Mouse (Mus musculus): ENCODE data around the gene Slamf1.

The Slamf1 gene

DNA sequence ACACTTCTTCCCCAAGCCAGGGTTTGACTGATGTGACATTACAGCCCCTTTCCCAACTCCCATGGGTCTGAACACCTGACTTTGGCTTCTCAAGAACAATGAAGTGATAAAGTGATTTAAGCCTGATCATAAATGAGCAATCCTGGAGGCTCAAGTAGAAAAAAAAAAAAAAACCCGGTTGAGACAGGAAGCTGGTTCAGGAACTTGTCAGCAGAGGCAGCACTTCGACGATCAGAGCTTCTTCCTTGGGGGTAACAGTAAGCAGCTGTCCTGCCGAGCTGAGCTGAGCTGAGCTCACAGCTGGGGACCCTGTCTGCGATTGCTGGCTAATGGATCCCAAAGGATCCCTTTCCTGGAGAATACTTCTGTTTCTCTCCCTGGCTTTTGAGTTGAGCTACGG lies at the start of gene Slamf1:
Gene Slamf1 (plus strand): TSS at position 230 of the 400 bp plus-strand sequence.
- DNase-seq = no peak

DNA sequence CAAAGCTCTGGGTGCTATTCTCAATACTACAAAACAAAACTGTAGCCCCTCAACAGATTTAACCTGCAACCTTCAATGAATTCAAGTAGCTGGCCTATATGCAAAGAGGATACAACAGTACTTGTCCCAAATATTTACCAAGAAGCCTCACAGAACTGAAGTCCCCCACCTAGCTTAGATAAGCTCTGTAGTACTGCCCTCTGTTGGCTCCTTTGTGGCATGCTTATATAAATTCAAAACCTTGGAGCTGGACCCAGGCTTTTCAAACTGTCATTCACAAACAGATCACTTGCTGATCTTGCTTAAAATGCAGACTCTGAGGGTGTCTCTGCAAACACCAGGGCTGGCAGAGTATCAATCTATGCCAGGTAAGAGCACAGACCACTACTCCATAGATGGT lies 35.7 kb upstream of the Slamf1 start:
- no peak for DNase-seq

DNA sequence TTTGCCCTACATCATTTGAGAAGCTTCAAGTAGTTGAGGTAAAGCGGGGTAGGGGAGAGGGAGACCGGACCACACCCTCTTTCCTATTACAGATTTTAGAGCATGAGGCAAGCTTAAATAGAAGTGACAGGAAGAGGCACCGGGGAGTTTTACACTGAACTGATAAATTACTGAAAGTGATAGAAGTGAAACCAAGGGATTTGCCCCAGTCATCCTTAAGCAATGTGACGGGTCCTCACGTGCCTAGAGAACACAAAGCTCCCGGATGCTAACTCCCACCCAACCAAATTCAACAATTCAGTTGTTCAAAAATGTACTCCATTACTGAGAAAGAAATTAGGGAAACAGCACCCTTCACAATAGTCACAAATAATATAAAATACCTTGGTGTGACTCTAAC lies 32.0 kb upstream of the Slamf1 start:
- no peak for DNase-seq

DNA sequence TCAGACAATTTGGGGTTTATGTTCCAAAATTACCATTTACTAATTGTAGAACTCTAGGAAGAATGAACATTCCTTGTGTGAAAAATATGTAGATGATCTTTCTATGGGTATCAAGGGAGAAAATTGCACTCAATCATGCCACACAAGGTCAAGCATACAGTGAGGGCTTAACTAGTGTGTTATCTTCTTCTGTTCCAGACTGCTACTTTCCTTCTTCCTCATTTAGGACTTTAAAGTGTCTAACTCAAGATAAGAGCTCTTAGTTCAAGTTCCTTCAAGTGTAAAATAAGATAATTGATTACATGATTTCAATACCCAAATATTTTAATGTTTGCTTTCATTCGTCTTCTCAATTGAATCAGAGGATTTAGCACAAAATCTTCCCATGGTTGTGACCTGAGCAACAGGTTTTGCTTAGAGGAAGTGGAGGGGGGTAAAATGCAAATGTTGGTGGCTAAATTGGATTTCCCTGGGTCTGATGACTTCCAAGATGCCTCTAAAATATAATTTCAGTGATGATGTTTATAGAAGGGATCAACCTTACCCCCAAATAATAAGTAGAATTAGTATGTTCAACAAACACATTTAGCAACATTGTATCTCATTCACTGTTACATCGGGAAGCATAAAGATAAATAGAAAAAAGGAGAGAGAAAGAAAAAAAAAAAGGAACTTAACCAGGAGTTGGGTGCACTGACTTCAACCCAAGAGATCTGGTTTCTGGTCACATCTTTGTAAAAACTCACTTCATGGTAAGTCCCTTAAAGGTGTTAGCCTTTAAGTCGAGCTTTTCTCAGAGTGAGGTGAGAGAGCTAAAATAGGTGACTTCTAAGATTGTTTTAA lies 18.6 kb upstream of the Slamf1 start:
- DNase-seq = no peak

DNA sequence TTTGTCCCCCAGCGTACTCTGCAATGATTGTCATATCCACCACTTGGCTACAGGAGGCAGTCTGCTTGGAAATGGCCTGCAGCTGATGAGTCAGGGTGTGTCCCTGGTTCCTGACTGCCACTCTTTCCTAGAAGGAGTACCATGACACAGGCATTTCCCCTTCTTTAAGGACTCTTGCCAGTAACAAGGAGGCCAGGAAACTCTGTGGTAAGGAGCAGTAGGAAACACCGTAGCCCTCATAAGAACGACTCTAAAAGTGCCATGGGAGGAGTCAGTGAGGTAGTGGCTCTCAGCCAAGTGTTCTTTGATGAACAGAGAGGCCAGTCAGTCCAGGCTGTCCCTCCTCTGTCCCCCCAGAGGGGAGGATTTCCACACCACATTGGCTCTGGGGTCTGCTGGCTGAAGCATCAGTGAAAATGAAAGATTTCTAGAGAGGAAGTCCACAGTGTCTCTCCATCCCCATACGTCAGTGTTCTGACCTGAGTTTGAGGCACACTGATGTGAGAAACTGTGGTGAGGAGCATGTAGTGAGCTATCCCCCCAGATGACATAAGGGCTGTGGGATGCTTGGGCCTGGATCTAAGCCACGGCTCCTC lies 5.0 kb upstream of the Slamf1 start:
- no peak for DNase-seq

DNA sequence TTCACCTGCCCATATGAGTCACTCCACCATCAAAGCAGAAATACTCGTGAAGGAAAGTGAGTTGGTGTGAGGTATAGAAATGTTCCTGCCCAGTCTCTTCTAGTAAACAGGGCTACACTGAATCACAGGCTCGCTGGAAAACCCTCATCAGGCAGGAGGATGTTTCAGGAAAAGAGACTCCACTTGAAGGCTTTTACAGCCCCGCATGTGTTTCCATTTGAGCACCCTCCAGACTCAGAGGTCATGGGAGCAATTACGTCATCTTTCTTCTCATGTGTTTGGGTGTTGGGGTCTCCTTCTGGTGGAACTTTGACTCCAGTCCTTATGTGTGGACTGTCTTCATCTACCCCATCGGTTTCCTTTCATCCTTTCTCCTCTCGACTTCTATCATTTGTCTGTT lies 4.1 kb downstream of the Slamf1 start:
- no peak for DNase-seq

DNA sequence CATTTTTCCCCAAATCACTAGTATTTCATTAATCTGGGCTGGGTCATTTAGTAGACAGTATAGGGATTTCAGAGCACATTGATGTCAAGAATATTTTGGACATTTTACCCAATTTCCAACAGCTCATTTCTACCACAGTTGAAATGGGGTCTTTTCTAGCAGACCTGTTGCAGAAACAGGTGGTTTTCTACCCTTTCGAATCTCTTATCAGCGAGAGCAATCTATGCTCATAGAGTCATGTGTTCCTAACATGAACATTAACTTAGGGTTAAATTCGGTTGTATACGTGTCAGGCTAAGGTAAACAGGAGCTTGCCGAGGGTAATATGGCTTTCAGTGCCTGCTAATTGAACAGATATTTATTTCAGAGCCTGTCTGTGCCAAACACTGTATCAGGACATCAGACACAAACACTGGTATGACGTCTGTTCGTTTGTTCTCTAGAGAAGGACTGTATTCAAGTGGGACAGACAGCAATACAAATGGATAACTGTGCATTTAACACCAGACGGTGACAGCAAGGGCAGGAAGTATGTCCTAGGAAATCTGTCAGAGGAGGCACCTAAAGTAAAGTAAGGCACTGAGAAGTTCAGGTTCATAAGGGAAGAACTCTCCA lies 5.3 kb downstream of the Slamf1 start:
- DNase-seq = no peak

DNA sequence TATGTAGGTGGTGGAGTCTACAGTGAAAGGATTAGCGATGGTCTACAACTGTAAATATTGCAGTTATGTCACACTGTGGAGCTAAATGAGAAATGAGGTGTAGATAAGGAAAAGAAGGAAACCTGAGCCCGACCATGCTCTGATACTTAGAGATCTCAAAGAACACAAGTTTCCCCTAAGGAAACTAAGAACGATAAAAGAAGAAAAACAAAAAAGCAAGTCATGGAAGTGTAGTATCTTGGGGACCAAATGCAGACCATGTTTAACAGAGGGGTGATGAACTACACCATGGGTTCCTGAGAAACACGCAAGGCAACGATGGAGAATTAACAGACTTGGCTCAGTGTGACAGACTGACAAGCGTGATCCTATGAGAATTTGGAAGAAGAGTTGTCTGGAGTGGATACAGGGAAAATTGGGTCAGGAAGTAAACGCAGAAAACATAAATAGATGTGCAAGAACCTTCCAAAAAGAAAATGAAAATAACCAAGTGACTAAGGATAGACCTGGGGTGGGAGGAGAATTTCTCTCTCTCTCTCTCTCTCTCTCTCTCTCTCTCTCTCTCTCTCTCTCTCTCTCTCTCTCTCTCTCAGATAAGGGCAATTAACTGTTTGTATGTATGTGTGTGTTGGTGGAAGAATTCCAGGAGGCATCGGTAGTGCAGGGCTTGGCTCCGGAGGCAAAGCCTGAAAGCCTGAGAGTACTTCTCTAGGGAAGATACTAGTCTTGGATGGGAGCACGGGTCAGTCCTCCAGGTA lies 6.5 kb downstream of the Slamf1 start:
- no peak for DNase-seq

DNA sequence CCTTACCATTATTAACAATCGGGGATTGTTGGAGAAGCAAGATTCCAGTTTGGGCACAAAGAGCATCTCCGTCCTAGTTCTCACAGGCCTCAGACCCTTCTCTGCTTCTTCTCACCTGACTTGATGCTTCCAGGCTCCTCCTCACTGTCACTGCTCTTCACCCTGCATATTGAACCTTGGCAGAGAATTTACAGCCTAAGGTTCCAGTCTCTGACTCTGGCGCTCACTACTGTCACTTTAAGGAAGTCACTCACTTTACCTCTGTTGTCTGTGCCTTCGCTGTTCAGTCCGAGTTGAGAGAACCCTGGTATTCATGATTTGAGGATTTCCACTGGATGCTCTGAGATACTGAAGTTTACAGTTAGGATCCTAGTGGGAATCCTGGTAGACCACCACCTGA lies 7.3 kb downstream of the Slamf1 start:
- DNase-seq = no peak

DNA sequence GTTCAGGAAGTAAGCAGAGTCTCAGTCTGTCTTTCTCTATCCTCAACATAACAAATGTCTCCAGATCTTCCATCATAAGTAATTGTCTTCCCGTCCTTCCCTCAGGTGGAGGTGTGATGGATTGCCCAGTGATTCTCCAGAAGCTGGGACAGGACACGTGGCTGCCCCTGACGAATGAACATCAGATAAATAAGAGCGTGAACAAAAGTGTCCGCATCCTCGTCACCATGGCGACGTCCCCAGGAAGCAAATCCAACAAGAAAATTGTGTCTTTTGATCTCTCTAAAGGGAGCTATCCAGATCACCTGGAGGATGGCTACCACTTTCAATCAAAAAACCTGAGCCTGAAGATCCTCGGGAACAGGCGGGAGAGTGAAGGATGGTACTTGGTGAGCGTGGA lies 7.8 kb downstream of the Slamf1 start:
- no peak for DNase-seq

DNA sequence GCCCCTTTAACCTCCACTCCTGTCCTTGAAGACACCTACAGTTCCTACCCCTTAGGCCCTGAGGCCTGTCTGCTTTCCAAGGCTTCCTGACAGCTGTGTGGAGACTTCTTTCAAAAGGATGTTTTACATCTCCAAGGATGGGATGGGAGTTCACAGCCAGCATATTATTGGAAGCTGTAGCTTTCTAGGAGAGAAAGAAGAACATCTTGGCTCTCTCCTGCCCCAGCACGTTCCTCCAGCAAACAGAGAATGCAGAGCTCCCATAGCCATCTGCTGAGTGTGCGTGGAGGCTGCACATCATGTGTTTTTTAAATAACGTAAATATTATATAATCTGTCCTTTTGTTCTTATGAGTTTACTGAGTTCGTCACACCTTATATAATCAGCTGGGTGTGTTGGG lies 8.9 kb downstream of the Slamf1 start:
- no peak for DNase-seq

DNA sequence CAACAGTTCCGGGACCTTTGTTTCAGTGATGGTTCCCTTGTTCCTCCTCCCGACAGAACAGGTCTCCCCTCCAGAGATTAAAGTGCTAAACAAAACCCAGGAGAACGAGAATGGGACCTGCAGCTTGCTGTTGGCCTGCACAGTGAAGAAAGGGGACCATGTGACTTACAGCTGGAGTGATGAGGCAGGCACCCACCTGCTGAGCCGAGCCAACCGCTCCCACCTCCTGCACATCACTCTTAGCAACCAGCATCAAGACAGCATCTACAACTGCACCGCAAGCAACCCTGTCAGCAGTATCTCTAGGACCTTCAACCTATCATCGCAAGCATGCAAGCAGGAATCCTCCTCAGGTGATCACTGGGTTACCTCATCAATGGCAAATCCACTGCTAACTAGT lies 10.1 kb downstream of the Slamf1 start:
- no peak for DNase-seq

DNA sequence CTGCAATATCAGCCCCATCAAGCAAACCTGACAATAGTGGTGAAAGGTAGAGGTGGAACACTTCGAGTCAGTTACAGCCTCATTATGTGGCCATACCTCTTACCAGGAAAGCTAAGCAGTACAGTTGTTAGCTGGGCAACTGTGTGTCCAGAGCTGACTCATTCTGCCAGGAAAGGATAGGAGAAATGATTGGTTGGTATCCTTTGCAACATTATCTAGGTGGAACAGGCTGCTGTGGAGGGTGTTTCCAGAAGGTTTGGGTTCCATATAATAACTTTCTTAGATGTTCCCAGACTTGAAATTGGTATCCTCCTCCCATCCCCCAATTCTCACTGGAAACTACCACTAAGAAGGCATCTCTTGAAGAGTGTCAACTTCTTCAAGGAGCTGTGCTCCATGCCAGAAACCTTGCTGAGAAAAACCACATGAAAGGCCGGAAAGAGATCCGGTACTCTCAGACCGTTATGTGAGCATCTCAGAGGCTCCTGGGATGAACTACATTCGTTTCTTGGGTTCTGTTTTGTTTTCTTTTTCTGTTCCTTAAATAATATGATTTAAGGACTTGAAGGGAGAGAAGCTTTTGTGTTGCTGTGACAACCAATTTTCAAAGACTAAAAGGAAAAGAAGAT lies 15.5 kb downstream of the Slamf1 start:
- DNase-seq = no peak

DNA sequence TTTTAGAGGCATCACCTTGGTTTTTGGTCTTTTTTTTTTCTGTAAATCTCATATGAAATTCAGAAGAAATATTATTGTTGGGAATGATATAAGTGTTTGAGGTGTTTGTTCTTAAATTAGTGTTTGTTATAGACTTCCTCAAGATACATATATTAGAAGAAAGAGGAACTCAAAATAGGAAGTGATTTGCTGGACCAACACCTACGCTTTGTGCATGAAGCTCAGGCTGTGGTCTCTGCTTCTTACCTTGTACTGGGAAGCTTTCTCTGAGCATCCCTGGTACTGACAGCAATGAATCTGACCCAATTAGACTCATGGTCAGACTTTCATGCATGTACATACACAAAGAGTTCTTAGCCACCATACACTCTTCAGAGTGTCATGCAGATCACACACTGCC lies 18.9 kb downstream of the Slamf1 start:
- no peak for DNase-seq

DNA sequence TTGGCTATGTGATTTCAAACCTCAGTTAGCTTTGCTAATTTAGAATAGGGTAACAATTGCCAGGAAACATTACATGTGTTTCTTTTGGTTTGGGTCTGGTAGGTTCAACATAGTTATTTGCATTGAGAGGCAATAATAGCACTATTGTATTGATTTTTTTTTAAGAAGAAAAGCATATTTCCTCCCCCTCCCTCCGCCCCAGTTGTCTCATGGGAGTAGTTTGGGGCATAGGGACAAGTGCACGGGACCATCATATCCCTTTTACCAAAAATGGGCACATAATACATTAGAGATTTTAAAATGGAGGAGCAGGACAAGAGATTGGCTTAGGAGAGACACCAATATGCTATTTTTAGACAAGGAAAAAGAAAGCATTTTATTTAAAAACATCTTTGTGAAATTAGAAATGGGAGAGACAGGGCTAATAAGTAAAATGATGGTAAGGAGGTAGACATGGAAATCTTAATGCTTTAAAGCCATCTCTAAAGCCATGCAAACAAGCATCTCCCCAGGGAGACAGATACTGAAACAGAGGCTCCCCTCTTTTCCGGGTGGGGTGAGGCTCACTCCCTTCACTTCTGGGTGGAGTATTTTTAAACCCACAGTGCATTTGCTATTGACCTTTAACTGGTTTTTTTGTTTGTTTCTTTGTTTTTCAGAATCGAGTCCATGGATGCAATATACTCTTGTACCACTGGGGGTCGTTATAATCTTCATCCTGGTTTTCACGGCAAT lies 20.5 kb downstream of the Slamf1 start:
- DNase-seq = no peak

DNA sequence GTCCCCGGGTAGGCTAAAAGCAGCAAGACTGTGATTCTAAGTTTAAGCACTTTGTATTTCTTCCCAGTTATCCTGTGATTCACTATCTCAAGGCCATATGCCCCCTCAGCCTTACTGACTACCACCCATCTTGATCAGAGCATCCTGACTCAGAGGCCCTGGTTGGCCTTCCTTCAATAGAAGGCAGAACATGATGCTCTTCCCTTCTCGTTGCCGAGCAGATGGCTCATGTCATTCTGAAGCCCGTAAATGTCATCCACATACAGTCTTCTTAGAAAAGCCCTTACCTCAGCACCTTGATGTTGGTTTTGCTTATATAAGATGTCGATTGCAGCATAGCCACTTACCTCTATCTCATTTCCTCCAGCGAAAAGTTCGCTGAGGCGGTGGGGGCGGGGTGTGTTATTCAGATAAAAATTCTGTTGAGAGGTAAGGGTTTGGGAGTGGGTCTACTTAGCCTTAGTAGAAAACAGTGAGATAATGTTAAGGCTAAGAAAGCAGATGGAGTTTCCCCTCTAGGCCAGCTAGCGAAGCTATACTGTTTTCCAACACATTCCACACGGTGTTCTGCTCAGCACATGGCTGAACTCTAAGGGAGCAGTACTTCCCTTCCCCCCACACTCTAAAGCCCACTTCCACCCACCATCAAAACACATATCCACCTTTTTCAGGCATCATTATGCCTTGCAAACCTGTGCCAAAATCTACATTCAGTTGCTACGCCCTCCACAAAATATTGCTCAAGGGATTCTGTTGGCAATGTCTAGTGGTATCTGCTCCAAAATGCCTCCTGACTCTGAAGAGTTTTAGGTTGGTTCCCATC lies 21.7 kb downstream of the Slamf1 start:
- no peak for DNase-seq

DNA sequence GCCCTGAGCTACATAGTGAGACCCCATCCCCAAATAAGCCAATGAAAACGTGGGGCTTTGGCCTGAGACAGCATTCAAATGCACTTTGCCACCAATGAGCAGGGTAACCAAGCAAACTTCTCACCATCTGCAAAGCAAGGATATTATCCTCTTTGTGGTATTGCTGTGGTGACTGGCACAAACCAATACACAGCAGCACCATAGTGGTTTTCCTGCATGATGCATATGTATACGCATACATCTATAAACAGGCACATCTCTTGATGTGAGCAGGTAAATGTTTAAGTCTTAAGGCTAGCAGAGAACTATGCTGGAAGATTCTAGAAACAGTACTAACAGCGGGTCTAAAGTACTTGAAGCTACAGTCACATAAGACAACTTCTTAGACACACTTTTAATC lies 22.5 kb downstream of the Slamf1 start:
- DNase-seq = no peak

DNA sequence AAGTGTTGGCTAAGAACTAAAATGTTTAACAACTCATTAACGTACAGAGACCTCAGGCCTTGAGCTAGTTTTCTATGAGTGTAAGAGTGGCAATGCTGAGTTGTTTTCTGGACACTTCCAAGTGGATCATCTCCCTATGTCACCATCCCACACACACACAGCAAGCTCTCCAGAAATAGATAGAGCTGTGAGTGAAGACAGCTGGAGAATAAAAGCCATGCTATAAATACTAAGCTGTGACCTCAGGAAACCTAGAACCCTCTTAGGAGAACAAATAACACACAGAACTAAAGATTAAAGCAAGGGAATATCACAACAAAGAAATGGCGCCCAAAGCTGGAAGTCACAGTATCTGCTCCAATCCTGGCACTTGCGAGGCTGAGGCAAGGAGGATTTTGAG lies 24.6 kb downstream of the Slamf1 start:
- no peak for DNase-seq

DNA sequence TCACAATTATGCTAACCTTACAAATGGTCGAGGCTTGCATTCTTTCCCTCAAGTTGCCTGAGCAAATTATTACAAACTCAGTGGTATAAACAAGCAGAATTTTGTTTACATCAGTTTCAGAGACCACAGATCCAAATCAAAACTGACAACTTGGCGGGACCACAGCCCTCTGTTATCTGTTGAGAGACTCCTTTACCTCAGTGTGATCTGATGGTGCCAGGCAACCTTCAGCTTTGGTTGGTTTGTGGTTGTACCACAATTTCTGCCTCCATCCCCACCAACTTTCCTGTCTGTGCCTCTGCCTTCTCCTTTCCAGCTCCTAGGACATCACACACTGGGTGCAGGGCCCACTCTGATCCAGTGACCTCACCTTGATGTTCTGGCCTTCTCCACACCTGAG lies 29.3 kb downstream of the Slamf1 start:
- DNase-seq = no peak

DNA sequence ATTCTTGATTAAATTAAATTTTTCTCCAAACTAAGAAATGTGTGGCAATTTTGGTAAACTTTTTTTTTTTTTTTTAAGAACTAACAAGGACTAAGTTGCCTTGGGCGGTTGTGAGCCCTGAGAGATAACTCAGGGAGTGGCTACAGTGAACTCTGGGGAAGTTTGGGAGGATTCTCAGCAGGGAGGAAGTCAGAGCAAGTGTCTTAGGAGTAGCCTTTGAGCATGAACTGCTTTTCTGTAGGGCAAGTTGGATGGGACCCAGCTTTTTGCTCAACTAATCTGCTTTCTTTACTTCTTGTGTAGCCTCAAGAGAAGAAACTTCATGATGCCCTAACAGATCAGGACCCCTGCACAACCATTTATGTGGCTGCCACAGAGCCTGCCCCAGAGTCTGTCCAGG lies 30.9 kb downstream of the Slamf1 start:
- DNase-seq = no peak

DNA sequence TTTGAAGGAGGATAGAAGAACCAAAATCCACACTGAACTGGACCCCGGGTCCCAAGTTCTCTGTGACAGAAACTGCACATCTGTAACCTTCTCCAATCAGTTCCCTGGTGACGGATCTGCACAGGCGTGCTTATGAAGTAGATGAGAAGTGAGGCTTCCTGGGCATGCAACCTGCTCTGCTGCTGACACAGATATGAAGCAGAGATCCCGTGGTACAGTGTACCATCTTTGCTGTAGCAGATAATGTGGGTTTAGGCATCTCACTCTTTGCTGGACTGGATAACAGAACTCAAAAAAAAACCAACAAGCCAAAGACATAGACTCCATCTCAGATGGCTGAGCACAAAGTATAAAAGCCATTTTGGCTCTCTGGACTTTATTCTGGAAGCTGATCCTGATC lies 32.7 kb downstream of the Slamf1 start:
- no peak for DNase-seq
